Mouse (Mus musculus): ENCODE results near the gene Jund.

The Jund gene

DNA sequence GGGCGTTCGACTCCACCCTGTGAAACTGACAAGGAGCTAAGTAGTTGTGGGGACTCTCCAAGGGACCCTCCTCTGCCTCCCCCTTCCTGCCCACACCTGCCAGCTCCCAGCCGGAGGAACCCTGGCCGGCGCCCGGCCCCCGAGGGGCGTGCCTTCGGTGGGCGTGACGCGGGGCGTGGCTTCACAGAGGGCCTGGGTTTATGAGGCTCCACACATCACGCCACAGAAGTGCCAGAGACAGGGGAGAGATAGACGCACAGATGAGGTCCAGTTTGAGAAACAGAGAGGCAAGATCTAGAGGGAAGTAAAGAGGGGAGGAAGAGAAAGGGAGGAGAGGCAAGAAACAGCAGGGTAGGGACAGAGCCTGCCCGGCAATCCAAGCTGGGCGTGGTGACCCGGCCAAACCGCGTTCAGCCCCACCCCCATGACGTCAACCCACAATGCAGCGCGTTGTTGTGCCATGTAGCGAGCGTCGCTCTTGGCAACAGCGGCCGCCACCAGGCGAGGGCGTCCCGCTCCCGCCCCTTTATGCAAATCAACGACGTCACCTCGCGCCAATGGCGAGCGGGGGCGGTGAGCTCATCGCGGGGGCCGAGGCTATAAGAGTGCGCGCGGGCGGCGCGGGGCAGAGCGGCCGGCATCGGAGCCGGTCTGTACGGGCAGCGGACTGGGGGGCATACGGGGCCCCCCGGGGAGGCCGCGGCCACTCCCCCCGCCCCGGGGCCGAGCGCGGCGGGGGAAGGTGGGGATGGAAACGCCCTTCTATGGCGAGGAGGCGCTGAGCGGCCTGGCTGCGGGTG, at the start of gene Jund:
TSS of gene Jund (plus strand) at position 640 of the 800 bp plus-strand sequence.
- DNase-seq (ENCODE audit: low read depth, low spot score): peak; percentile 100

- no peak for DNase-seq (ENCODE audit: low read depth, low spot score)
These were observed 49.4 kb upstream of the Jund start for GRCm38 (mm10) chr8:70649324-70649723.

DNA sequence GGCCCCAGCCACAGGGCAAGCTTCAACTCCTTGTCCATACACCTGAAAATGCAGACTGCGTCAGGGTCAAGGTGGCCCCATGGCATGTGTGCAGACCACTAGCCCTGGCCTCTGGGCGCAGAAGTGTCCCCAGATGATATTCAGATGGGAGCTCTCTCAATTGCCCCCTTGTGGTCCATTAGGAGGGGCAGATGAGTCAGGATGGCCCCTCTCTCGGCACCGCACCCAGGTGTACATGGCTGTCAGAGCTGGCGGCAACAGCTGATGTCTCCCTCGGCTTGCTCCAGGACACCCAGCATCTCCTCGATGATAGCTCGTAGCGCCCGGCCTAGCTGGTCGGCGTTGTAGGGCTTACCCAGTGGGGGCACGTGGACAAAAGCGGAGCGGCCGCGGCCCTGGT, 48.4 kb upstream of the Jund start:
- no peak for DNase-seq (ENCODE audit: low read depth, low spot score)

DNA sequence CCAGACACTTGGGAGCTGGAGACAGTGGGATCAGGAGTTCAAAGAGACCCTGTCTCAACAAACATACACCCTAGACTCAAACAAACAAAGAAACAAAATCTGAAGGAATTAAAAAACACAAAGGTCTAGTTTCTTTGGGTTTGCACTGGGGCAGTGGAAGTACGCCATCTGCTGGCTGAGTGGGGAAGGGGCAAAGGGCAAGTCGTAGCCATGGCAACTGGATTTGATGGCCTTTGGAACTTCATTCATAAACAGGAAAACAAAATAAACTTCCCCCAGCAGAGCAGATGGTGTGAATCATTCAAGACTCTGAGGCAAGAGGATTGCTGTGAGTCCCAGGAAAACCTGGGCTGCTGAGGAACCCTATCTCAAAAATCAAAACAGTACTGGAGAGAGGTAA, 45.5 kb upstream of the Jund start:
- DNase-seq (ENCODE audit: low read depth, low spot score): peak; percentile 85

DNA sequence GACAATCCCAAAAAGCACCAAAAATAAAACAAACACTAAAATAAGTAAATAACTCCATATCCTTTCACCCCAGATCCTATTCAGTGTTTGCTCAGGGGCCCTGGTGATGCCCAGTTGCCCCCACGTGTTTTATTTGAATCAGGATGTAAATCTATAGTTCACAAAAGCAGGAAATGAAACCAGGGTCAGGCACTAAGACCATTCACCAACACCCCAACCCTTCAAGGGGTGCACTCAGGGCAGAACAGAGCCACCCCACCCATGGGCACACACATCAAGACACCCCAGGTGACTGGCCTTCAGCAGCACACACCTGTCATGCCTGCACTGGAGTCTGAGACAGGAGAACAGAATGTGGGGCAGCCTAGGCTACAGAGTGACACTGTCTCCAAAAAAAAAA, 44.6 kb upstream of the Jund start:
- DNase-seq (ENCODE audit: low read depth, low spot score): no peak

DNA sequence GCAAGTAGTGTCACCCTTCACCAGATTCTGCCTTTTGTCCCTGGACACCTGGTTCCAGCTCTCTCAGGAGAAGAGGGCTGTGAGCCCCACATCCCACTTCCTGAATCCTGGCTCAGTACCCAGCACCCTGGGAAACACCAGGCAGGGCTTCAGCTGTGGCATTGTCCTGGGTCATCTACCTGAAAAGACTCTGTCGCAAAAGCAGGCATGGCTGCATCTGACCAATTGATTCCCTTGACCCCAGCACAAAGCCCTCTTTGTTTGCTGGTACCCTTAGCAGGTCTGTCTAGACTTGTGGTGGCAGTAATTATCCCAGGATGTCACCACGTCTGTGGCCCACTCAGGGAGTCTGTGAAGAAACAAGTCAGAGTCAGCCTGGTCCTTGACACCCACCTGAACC, 43.3 kb upstream of the Jund start:
- DNase-seq (ENCODE audit: low read depth, low spot score): no peak

DNA sequence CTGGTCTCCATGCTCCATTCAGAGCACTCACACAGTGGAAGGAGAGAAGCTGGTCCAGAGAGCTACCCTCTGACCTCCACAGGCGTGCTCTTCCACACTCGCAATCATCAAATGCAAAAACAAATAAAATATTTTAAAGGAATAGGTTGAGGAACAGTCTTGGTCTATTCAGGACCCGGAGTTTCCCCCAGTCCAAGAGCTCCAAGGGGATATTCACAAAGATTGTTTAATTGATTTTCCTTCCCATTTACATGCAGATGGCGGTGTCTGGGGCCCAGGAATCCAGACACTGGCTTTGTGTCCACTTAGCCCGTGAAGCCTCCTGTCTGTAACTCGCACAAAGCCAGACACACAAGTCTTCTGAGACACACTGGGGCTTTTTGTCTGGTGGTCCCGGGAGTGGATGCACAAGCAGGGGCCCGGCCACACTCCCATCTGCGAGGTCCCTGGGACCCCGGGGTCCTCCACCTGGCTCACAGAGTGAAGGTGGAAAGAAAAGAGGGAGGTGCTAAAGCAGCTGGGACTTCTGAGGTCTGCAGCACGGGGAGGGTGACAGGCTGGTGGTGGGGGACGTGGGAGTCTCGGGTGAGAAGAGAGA, 42.5 kb upstream of the Jund start:
- DNase-seq (ENCODE audit: low read depth, low spot score): no peak

- no peak for DNase-seq (ENCODE audit: low read depth, low spot score)
These were observed 41.5 kb upstream of the Jund start for GRCm38 (mm10) chr8:70657214-70657613.

- no peak for DNase-seq (ENCODE audit: low read depth, low spot score)
These were observed 41.0 kb upstream of the Jund start for GRCm38 (mm10) chr8:70657739-70658138.

DNA sequence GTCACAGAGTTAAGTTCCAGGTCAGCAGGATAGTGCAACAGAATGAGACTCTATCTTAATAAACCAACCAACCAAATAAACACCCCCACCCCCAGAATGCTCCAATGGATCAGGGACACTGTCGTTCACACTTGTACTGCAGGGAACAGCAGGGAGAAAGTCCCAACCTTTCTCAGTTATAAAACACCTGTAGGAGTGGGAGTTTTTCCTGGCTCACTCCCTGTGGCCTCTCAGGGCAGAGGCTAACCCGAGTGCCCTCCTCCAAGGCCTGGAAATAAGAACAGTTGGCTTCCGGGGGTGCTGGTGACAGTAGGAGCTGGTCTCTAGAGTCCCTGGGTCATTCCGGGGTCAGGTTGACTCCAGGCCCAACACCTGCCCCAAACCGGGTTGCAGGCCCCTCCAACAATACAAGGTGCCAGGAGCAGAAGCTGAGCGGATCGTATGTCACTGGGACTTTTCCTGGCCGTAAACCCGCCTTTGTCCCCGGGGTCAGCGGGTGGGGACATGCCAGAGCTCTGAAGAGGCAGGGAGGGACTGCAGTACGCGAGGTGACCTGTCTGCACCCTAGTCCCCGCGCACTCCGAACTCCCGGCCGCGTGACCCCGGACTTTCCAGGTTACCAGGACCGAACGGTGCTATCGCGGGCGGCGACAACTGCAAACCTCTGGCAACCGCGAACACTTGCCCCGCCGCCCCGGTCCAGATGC, 39.7 kb upstream of the Jund start:
- peak; percentile 28 for DNase-seq (ENCODE audit: low read depth, low spot score)

DNA sequence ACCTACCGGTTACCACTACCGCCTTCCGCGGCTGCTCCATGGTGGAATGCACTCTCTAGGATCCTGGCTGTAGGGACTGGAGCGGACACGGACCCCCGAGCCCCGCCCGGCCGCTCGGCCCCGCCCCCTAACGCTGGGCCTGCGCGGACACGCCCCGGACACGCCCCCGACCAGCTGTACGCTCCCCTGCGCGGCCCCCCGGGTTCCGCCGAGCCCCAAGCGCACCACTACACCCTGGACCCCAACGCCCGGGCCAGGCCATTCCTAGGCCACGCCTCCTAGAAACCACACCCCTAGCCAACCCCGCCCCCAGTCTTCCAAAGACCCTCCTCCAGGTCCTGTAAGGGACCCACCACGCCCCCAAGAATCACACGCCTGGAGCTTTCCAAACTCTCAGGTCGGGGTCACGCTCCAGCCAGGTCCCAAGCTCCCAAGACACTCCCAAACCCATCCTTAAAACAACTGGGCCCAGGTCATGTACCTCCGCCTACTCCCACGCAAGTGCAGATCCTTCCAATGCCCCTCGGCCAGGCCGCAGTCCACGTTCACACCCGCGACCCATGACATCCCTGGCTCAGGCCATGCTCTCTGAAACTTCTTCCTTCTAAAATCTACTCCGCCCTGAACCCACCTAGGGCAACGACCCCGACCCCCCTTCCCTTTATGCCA, 39.0 kb upstream of the Jund start:
- DNase-seq (ENCODE audit: low read depth, low spot score): peak; percentile 85

DNA sequence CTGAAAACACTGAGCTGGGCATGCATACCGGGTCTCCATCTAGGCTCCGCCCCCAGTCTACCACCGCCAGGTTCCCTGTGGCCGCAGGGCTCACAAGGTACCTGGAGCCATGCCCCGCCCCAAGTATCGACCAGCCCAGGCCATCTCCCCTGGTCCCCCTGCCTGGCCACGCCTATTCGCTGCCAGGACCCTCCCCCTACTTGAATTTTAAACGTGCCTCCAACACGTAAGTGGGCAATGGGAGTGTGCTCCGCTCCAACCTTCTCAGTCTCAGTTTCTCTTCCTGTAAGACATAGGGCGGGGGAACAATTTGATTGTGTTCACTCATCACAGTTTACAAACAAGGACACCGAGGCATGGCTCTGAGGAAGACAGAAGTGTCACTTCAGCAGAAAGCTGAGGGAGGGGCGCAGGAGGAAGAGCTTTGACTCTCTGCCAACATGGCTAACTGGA, 38.5 kb upstream of the Jund start, which contains the start of gene Pgpep1:
TSS of gene Pgpep1 (minus strand) at position 116 of the 453 bp plus-strand sequence.
- DNase-seq (ENCODE audit: low read depth, low spot score): peak; percentile 56

- DNase-seq (ENCODE audit: low read depth, low spot score): no peak
These were observed 35.1 kb upstream of the Jund start for GRCm38 (mm10) chr8:70663691-70664090.

GRCm38 (mm10) chr8:70664631-70665030, 34.1 kb upstream of the Jund start:
- DNase-seq (ENCODE audit: low read depth, low spot score): no peak

GRCm38 (mm10) chr8:70665599-70665998, 33.1 kb upstream of the Jund start:
- no peak for DNase-seq (ENCODE audit: low read depth, low spot score)

DNA sequence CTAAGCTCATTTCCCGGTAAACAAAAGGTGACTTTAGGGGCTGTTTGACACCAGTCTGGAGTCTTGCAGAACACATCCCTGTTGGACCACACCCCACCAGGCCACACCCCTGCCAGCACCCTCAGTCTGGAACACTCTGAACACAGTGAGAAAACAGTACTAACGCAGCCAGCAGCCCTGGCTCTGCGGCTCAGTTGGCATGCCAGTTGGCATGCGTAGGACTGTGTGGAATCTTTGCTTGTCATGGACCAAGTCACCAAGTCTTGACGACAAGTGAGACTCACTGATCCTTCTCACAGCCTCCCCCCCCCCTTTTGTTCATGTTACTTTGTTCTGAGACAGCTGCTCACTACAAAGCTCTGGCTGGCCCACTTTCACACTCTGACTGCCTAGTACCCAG, 31.7 kb upstream of the Jund start:
- DNase-seq (ENCODE audit: low read depth, low spot score): no peak

- no peak for DNase-seq (ENCODE audit: low read depth, low spot score)
These were observed 27.0 kb upstream of the Jund start for GRCm38 (mm10) chr8:70671615-70672324.

DNA sequence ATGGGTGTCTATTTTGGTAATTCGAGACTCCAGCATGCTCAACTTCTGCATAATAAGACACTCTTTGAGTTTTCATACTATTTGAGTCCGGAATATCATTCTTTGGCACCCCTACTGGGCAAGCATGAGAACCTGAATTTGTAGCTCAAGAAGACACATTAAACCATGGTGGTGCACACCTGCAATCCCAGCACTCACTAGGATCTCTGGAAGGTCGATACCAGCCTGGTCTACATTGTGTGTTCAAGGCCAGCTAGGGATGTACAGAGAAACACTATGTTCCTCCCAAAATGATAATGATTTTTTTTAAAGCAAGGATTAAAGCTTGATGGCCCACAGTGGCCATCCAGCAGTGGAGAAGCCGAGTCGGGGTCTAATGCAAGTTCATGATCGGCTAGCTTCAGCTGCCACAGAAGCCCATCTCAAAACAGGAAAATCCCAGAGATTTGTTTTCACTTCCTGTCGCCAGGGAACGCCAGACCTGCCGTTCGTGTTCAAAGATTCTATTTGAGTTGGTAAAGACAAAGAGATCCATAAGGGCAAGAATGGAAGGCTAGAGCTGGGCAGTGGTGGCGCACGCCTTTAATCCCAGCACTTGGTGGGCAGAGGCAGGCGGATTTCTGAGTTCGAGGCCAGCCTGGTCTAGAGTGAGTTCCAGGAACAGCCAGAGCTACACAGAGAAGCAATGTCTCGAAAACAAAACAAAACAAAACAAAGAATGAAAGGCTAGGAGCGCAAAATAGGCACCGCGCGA, 26.2 kb upstream of the Jund start:
- DNase-seq (ENCODE audit: low read depth, low spot score): no peak

DNA sequence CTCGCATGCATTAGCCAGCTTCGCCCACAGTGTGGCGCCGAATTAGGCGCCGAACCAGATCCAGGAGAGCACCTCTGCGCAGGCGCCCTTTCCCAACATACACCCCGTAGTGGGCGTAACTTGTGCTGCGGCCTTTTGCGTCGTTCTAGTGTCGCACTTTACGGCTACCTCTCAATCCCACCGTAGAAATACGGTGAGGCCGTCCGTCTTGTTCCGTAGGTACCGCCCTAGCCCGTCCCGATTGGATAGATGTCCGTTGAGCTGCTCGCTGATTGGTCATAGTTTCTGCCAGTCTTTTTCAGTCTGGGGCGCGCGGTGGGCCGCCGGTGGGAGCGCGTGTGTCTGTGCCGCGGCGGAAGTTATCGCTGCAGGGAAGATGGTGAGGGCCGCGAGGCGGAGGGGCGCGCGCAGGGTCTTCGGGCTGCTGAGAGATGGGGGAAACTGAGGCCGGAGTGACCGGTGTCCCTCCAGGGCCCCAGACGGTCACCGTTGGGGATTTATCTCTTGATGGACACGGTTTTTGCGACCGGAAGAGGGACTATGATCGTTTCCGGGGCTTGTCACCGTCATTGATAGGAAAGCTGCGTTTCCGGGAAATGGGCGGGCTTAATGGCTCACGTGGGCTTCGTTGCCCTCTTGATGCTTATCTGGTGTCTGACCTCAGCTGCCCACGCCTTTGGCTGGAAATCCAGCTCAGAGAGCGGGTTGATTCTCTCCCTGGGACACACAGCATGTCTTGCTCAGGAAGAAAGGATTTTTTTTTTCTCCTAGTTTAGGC, 25.5 kb upstream of the Jund start, which contains the start of gene Lsm4:
TSS of gene Lsm4 (plus strand) at position 170 of the 778 bp plus-strand sequence.
- peak; percentile 99 for DNase-seq (ENCODE audit: low read depth, low spot score)

- no peak for DNase-seq (ENCODE audit: low read depth, low spot score)
These were observed 24.6 kb upstream of the Jund start for GRCm38 (mm10) chr8:70674109-70674508.

Measured in CD4-positive, CD25-positive, alpha-beta regulatory T cell, adult 2 months (primary cell).